Mouse (Mus musculus) gastrocnemius, adult 18-20 months (tissue): Measurements from ENCODE around the gene Prkn. TPM values are rescaled to one million over a fixed set of nuclear protein-coding genes. Genes with fewer than 3 reads are reported as not detected.

ENCODE experiments used
- DNase-seq: peaks from one replicate; pipeline ENCODE4 v3.0.0; 2021; ENCODE audit warnings: low spot score
- total RNA-seq, 2 experiments: library from RNA; stranded (reverse); gene quantifications; 2 replicates each; pipeline ENCODE4 v1.2.3; 2021

The Prkn gene
- total RNA-seq, 2 experiments from 2014 or later, result 23.1 to 23.8 TPM

GRCm38 (mm10) chr17:11637642-11638041, 797.5 kb downstream of the Prkn start:
- no peak for DNase-seq

DNA sequence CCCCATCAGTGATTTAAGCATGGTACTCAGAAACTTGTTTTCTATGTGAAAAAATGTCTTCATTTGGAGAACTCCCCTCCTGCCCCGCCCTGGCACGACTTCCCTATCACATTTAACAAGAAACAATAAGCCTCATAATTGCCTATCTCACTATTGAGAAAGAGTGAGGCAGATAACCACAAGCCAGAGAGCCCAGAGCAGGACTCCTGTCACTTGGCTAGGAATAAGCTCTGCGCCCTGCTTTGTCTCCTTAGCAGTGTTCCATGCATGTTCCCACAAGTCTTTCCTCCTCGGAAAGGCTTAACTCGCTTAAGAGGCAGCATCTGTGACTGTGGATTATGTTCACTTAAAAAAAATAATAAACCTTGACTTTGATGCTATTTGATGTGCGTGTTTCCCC, 798.3 kb downstream of the Prkn start:
- DNase-seq, result no peak

GRCm38 (mm10) chr17:11639786-11640185, 799.6 kb downstream of the Prkn start:
- no peak for DNase-seq

DNA sequence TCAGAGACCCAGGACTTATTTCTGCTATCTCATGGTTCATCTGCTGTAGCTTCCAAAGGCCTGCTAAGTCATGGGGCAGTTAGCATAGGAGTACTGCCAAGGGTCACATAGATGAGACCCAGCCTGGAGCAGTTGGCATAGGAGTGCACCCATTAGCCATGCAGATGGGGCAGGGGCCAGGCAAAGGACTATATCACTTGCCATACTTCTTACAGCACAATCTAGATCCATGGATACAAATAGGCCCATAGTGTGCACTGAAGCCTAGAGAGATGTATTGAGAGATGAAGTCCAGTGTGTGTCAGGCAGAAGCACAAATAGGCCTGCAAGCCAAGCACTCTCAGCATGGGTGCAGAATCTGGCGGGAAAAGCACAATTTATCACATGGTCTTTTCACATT, 802.1 kb downstream of the Prkn start:
- DNase-seq, result no peak

DNA sequence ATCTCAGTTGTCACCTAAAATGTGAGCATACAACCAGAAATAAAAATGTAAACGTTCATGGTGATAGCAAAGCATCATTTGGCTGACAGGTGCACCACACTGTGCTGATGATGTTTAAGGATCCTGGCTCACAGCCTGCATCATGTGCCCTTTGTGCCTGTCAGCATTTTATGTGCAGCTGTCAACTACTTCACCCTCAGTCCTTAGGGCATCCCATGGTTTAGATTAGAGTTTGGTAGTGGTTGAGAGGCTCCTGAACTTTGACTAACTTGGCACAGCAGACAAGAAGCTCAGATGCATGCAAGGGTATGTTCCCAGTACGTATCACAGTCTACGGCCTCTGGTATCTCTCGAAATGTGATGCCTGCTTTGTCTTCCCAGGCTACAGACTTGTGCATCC, 803.8 kb downstream of the Prkn start:
- DNase-seq, result no peak

- no peak for DNase-seq
These were observed 804.8 kb downstream of the Prkn start for GRCm38 (mm10) chr17:11644873-11645464.

- DNase-seq, result no peak
These were observed 816.2 kb downstream of the Prkn start for GRCm38 (mm10) chr17:11656397-11656796.

DNA sequence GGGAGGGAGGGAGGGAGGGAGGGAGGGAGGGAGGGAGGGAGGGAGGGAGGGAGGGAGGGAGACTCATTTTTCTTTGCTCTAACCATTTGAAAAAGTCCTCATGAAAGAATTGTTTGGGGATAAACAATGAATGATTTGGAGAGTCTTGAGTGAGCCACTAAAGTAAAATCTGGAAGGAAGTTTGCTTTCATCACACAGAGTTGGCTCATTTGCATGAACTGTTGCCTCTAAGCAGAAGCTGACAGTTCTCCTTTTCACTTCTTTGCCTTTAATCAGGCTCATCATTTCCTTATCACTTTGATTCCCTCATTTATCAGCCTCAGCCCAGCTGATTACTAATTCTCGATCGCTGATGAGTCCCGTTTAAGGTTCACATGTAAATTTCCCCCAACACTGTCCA, 816.7 kb downstream of the Prkn start:
- no peak for DNase-seq

- DNase-seq, result no peak
These were observed 821.7 kb downstream of the Prkn start for GRCm38 (mm10) chr17:11661898-11662297.

DNA sequence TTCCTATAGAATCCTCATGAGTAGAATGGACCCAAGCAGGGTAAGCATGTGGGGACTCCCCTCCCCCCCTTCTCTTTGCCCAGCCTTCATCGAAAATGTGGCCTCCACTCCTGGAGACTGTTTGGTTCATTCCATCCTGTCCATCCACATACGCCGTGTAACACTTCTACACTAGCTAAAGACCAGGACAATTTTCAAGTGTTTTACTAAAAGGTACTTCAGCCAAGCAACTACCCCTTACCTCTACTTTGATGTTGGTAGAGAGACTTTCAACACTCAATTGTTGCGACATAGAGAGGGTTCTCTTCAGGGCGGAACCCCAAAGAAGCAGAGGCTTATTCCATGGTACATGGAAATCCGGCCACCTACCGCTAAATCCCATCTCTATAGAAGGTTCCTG, 823.3 kb downstream of the Prkn start:
- no peak for DNase-seq

DNA sequence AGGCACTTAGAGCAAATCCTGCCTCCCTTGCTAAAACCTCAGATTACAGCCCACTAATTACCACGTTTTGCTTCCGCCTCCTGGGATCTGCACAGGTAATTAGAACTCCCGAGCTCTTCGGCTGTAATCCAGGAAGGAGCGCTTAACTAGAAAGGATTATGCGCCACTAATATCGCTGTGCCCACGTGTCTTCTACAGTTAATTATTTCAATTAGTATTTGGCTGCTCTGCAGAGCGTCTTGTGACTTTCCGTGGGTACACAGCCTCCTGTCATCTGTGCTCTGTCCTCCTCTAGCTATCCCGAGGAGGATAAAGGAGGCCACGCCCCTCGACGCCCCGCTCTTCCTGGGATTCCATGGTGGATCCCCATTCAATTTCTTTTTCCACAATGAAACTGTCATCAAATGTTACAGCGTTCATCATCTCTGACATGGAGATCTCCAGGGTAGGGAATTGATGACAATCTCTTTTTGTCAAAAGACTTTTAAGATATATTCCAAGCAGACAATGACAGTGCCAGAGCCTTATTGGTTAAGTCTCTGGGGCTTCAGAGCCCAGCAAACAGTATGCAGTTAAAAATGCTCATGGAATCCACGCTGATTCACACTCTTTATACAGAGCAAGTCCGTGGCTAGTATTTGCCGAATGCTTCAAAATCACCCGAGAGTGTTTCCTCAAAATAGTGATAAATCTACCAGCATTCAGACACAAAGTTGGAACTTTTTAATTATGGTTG, 824.6 kb downstream of the Prkn start:
- DNase-seq, result no peak

- no peak for DNase-seq
These were observed 839.5 kb downstream of the Prkn start for GRCm38 (mm10) chr17:11679716-11680115.

DNA sequence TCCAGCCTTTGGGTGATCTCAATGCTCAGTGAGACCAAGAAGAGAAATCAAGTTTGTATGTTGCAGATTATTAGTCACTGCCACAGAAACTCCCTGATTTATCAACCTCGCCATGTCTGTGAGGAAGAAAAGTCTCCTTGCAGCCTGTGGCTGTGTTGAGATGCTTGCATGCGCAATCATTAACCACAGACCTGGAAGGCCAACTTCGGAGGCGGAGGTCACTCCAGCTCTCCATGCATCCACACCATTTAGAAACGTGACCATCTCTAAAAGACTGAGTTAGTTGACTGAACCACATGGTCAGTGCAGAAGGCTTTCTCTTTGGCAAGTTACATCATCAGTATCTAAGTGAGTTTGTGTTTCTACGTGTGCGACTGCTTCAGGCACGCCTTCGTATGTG, 840.3 kb downstream of the Prkn start:
- DNase-seq, result no peak

DNA sequence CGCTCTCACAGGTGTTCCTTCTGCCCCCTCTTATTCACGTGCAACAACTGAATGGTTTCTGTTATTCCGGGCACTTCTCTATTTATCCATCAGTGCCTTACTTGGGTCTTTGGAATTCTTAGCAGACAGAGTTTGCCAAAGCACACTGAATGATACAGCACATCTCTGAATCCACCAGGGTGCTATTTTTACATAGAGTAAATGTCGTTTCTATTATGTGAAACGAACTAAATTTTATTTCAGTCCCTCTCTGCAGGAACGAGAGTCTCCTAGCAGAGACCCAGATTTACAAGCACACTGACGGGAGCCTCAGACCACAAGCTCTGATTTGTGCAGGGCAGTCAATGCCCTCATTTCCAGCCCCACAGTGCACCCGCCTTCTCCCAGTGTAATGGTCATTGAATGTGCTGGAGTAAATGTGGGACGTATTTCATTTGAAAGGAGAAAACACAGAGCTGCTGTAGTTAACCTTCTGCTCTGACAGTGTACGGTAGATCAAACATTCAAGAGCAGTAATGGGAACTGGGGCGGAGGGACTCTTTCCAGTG, 841.7 kb downstream of the Prkn start:
- DNase-seq, result no peak

DNA sequence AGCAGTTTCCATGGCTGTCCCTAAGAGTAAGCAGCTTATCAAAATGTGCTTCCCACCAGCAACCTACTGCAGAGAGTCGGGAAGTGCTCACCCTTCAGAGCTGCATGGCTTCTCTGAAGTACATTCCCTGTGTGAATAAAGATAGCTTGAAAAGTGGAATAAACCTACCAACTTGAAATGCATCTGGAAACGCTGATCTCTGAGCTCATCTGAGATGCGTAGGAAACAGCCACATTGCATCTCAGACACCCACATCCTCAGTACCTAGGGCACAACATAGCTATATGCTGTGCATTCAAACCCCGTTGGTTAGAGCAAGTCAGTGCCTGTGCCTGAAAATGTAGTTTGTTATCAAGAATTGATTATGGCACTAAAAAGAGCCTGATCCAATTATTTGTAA, 864.8 kb downstream of the Prkn start:
- no peak for DNase-seq

GRCm38 (mm10) chr17:11705761-11706160, 865.6 kb downstream of the Prkn start:
- DNase-seq, result no peak

GRCm38 (mm10) chr17:11712066-11712465, 871.9 kb downstream of the Prkn start:
- no peak for DNase-seq

- no peak for DNase-seq
These were observed 879.6 kb downstream of the Prkn start for GRCm38 (mm10) chr17:11719801-11720200.

DNA sequence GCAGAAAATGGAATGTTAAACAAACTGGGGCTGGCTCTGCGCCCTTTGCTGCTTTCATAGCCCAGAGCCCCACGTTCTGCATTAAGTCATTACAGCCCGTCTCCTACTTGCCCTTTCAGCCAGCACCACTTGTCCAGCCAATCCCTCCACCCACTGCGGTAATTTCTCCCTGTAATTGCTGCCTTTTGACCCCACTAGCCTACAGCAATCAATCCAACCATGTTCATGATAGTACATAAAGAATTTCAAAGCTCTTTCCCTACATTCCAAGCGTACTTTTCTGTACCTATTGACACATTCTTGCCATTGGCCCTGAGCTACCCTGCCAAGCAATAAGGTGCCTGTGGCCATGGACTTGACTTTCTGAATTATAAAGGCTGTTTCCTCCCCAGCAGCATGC, 881.7 kb downstream of the Prkn start:
- DNase-seq, result no peak

DNA sequence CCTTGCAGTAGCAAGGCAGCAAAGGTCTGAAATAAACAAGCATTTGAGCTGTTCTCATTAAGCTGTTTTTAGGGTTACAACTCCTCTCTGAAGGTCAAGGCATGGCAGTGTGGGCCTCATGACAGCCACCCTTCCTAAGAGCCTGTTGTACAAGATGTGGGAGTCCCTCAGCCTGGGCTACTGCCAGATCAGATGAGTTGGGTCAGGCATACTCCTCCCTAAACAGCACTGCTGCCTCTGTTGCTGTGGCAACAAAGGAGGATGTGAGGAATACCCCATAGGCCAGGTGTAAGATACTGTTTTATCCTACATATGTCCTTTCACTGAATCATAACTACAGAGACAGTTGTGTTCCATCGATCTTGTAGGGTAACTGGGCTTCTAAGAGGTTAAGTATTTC, 882.3 kb downstream of the Prkn start:
- DNase-seq, result no peak

GRCm38 (mm10) chr17:11724135-11724534, 884.0 kb downstream of the Prkn start:
- no peak for DNase-seq

- DNase-seq, result no peak
These were observed 886.9 kb downstream of the Prkn start for GRCm38 (mm10) chr17:11727101-11727500.

DNA sequence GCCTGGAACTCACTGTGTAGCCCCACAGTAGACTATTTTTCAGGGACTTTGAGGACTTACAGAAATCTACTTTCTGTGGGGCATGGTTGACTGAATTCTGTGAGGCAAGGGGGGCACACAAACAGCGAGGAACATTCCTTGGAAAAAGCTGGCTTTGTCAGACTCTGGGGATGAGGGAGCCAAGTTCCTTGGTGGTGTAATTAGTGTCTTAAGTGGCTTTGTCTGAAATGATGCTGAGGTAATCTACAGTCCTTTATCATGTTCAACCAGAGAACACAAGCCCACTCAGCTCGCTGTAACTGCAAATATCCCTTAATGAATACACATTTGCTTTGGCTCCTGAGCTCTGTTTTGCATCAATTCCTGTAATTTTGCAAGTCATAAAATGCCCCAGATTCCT, 888.1 kb downstream of the Prkn start:
- no peak for DNase-seq
